Mouse (Mus musculus) left cerebral cortex, adult 18-20 months (tissue): ENCODE measurements around the gene Iba57. TPM values are rescaled to one million over a fixed set of nuclear protein-coding genes. Genes with fewer than 3 reads are reported as not detected.

Experiments
- DNase-seq, 2 experiments: peaks; one replicate each; pipeline ENCODE4 v3.0.0; 2021 to 2022; ENCODE audit warnings: low spot score in 2 of 2, mixed read lengths in 1 of 2
- total RNA-seq, 2 experiments: library from RNA; stranded (reverse); gene quantifications; 2 replicates each; pipeline ENCODE4 v1.2.3; 2021

Gene Iba57
- total RNA-seq, 2 experiments from 2014 or later, result 7.2 to 7.4 TPM

DNA sequence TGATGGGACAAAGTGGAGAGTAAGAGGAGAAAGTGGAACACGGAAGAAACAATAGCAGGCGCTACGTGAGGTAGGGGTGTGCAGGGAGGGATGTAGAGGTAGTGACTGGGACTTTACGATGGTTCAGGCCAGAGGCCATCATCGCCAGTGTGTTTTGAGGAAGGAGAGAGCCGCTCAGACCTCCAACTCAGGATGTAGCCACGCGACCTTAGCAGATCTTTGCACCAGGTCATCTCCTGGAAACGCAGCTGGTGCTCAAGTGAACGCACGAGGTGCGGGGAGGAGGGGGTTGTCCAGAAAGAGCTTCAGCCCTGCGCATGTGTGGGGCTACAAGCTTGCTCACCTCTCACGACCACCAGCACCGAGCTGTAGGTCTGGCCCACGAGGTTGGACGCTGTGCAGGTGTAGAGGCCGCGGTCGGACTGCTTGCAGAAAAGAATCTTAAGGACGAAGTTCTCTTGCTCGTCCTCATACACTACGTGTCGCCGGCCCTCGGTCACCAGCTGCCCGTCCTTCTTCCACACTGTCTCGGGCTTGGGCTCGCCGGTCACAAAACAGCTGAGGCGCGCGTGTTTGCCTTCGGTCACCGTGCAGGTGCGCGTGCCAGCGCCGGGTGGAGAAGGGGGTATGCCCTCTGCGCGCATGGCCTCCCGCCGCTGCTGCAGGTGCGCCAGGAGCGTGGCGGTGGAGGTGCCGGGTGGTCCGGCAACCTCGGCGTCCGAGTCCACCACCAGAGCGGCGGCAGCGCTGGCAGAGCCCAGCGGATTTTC lies 28.3 kb downstream of the Iba57 start:
- no peak for DNase-seq

DNA sequence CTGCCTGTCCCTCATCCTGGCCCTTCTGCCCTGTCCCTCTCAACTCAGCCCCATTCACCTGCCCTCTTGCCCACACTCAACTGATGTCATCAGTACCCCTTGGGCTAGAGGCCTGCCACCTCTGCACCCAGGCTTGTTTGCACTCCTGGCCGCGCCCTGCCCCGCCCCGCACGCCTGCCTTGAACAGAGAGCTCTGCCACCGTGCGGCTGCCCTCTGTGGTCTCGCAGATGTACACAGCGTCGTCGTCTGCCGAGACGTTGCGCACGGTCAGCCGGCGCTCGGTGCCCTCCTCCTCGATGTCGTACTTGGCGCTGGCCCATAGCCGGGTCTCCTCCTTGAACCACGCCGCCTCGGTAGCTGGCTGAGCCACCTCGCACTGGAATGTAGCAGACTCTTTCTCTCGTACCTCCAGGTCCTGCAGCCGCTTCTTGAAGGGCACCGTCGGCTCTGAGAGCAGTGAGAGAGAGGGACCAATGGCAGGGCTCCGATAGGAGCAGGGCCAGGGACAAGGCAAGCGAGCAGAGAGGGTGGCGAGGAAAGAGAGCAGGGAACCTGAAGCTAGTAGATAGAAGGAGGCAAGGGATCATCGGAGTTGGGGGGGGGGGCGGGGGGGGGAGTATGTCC lies 29.1 kb downstream of the Iba57 start:
- no peak for DNase-seq

DNA sequence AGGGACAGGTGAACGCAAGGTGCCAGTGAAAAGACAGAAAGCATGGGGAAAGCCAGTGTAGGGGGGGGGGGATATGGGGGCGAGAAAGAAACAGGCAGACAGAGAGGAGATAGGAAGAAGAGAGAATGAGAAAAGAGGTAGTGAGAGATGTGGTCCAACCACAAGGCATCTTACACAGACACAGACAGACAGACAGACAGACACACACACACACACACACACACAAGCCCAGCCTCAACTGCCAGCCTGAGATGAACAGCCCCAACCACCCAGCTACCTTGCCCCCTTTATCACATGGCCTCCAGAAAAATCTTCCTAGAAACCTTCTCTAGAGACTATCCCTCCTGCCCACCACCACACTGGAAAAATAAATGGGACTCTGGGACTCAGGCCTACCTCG lies 31.5 kb downstream of the Iba57 start:
- DNase-seq, result no peak

DNA sequence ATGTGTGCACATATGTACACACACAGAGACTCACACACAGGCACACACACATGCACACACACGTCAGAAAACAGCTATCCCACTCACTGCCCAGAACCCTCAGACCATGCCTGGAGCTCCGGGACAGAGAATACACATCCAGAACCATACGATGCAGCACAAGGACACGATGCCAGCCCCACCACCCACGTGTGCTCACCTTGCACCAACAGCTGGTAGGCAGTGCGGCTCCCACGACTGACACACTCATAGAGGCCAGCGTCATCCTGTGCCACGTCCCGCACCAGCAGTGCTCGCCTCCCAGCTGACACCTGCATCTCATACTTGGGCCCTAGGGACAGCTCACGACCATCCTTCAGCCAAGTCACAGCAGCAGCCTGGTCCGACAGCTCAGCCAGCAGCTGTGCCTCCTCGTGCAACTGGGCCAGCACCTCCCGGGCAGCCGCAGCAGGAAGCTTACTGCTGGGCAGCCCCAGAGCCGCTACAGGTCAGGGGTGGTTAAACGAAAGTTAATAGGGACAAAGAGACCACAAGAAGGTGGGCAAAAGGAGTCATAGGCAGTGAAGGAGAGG lies 32.1 kb downstream of the Iba57 start:
- DNase-seq, result no peak

DNA sequence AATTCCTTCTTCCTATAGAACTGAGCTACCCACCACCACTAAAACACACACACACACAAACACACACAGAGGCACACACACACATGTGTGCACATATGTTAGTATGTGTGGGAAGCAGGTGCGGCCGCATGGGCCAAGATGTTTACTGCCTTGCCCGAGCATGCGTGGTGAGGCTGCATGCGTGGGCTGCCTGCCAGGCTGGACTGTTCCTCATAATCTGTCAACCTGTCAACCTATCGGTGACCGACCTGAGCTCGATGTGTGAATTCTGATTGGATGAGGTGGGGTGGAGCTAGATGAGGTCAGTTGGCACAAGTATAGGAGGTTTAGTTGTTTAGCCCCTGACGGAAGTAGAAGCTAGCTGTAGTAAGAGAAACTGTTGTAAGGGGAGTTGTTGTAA lies 32.8 kb downstream of the Iba57 start:
- DNase-seq, result no peak

DNA sequence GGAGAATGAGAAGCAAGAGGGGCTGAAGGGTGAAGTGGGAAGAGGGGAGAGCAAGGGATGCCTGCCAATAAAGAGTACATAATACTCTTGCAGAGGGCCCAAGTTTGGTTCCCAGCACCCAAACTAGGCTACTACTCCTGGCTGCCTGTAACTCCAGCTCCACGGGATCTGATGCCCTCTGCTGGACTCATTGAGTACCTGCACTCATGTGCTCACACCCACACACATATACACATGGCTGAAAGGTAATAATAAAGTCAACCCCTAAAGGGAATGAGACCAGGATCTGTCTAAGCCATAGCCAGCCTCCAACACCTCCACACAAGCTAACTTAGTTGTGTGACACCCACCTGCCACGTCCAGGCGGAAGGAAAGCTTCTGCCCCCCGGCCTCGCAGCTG lies 57.6 kb downstream of the Iba57 start:
- DNase-seq, result no peak

Other genes starting within 250 kb of the Iba57 start
- not detected for gene Btnl10, start 245.8 kb downstream of the Iba57 start, total RNA-seq
- 100 to 1,000 TPM; 485 to 490 TPM for gene Rnf187, start 224.8 kb downstream of the Iba57 start, total RNA-seq
- gene Hist3h2ba, start 214.8 kb downstream of the Iba57 start, total RNA-seq, result 100 to 1,000 TPM in 1 of 2 experiments, 10 to 100 TPM in 1; 99.3 to 112 TPM
- 10 to 100 TPM; 62.8 to 63.7 TPM for gene Hist3h2a, start 209.1 kb downstream of the Iba57 start, total RNA-seq
- 1 to 10 TPM; 4.0 to 5.0 TPM for gene Trim17, start 209.1 kb downstream of the Iba57 start, total RNA-seq
- 10 to 100 TPM; 22.5 to 25.4 TPM for gene Trim11, start 185.6 kb downstream of the Iba57 start, total RNA-seq
- 1 to 10 TPM; 1.5 to 2.4 TPM for gene Obscn, start 27.3 kb downstream of the Iba57 start, total RNA-seq
- 1 to 10 TPM; 7.5 to 8.1 TPM for gene Gjc2, start 19.5 kb upstream of the Iba57 start, total RNA-seq
- 100 to 1,000 TPM; 144 TPM for gene Guk1, start 28.5 kb upstream of the Iba57 start, total RNA-seq
- 10 to 100 TPM; 43.8 to 44.4 TPM for gene Mrpl55, start 38.7 kb upstream of the Iba57 start, total RNA-seq
- 10 to 100 TPM; 20.6 to 21.2 TPM for gene 2310033P09Rik, start 44.6 kb upstream of the Iba57 start, total RNA-seq
- gene Arf1, start 64.5 kb upstream of the Iba57 start, total RNA-seq, result 100 to 1,000 TPM; 451 to 469 TPM
- under 1 TPM in 1 of 2 experiments, not detected in 1; 0.12 TPM for gene Wnt3a, start 127.0 kb upstream of the Iba57 start, total RNA-seq
- gene Wnt9a, start 143.2 kb upstream of the Iba57 start, total RNA-seq, result 10 to 100 TPM; 11.9 to 17.2 TPM
- not detected for gene Prss38, start 211.9 kb upstream of the Iba57 start, total RNA-seq